Mouse (Mus musculus) liver, adult 2 months (tissue): ENCODE measurements around the gene Olfr775. TPM values are rescaled to one million over a fixed set of nuclear protein-coding genes. Genes with fewer than 3 reads are reported as not detected.

Experiments used
- DNase-seq: peaks from one replicate; pipeline ENCODE4 v3.0.0-alpha.2; 2011; ENCODE audit warnings: low read depth, low spot score; ENCODE audit errors: extremely low read depth
- H3K27ac ChIP-seq: fragments of 200-500 bp; replicated peaks from 2 replicates; pipeline ENCODE4 v1.5.1; 2012; ENCODE audit warnings: low read depth, mild to moderate bottlenecking, control low read depth, inconsistent platforms, low read length; ENCODE audit not compliant: insufficient read depth
- H3K27me3 ChIP-seq: fragments of 200-500 bp; 2 replicates; pipeline ENCODE4 v1.6.1; 2012; ENCODE audit warnings: mild to moderate bottlenecking, moderate library complexity, low read length, inconsistent platforms; ENCODE audit not compliant: control insufficient read depth, insufficient read depth
- H3K36me3 ChIP-seq: fragments of 200-500 bp; 2 replicates; pipeline ENCODE4 v1.6.1; 2012; ENCODE audit warnings: low read length, inconsistent platforms; ENCODE audit not compliant: control insufficient read depth, insufficient read depth
- H3K4me1 ChIP-seq: fragments of 200-500 bp; 2 replicates; pipeline ENCODE4 v1.6.1; 2011; ENCODE audit warnings: low read length; ENCODE audit not compliant: control insufficient read depth, insufficient read depth
- H3K4me3 ChIP-seq: fragments of 200-500 bp; 2 replicates; pipeline ENCODE4 v1.5.1; 2011; ENCODE audit warnings: low read depth, mild to moderate bottlenecking, control low read depth, low read length, moderate library complexity; ENCODE audit not compliant: insufficient read depth
- H3K79me2 ChIP-seq: fragments of 200-500 bp; 2 replicates; pipeline ENCODE4 v1.6.1; 2012; ENCODE audit warnings: inconsistent platforms, mild to moderate bottlenecking, low read length, moderate library complexity; ENCODE audit not compliant: control insufficient read depth, insufficient read depth
- H3K9ac ChIP-seq: fragments of 200-500 bp; 2 replicates; pipeline ENCODE4 v1.6.1; 2012; ENCODE audit warnings: low read depth, mild to moderate bottlenecking, control low read depth, inconsistent platforms, low read length
- CTCF ChIP-seq: fragments of 200-500 bp; IDR thresholded peaks from 2 replicates; pipeline ENCODE4 v1.5.1; 2011; ENCODE audit warnings: low read depth, low read length, control low read depth
- POLR2A ChIP-seq: fragments of 200-500 bp; IDR thresholded peaks from 2 replicates; pipeline ENCODE4 v1.6.1; 2011; ENCODE audit warnings: low read length, control low read depth; ENCODE audit not compliant: insufficient read depth; ENCODE audit errors: extremely low read depth
- WGBS: fragments of 180-500 bp; shearing (Covaris S2); methylation state at CpG from one replicate; pipeline ENCODE4 v1.1.7; 2018; 5-methylcytosine and 5-hydroxymethylcytosine counted together
- polyA plus RNA-seq: library from polyadenylated mRNA; depleted of rRNA; stranded (reverse); fragments of >200 nt; gene quantifications from 2 replicates; pipeline ENCODE4 v1.2.3, GENCODE M21; 2012; rRNA removed
- total RNA-seq: library from RNA; depleted of rRNA; stranded (reverse); fragments of >200 nt; gene quantifications from 2 replicates; pipeline ENCODE4 v1.2.3, GENCODE M21; 2014; rRNA removed

The Olfr775 gene
- total RNA-seq (not detected in 2 replicates), polyA plus RNA-seq (not detected in 2 replicates)

- Histone ChIP-seq H3K4me1 (no peaks in the 10 kb centered on the region), H3K36me3 (no peaks in the 10 kb centered on the region), H3K27ac (no peak within 1 kb of the TSS), H3K79me2 (no peaks in the 10 kb centered on the region), H3K4me3 (no peak within 1 kb of the TSS), H3K27me3 (no peaks in the 10 kb centered on the region), H3K9ac (no peak within 1 kb of the TSS)
- 68% methylated on average over 3 of the region's 3 CpGs for WGBS
- TF ChIP-seq POLR2A (no peak), CTCF (no peak)
- DNase-seq = no peak
Observed at GRCm38 (mm10) chr10:129248112-129248511, at the start of gene Olfr775. Gene Olfr775 (plus strand): TSS chr10:129248412.

- 59% methylated on average over 1 of the region's 1 CpGs for WGBS
- Histone ChIP-seq H3K27me3 (no peaks in the 10 kb centered on the region), H3K9ac (no peak overlapping the region), H3K36me3 (no peaks in the 10 kb centered on the region), H3K79me2 (no peaks in the 10 kb centered on the region), H3K4me3 (no peak overlapping the region), H3K27ac (no peak overlapping the region), H3K4me1 (no peaks in the 10 kb centered on the region)
- TF ChIP-seq CTCF (no peak), POLR2A (no peak)
- no peak for DNase-seq
Observed at GRCm38 (mm10) chr10:129230737-129231136, 17.5 kb upstream of the Olfr775 start.

GRCm38 (mm10) chr10:129235904-129236303, 12.3 kb upstream of the Olfr775 start, which contains the start of gene Olfr774:
Gene Olfr774 (plus strand): TSS chr10:129236204.
- Histone ChIP-seq H3K79me2 (no peaks in the 10 kb centered on the region), H3K4me3 (no peak within 1 kb of the TSS), H3K27me3 (no peaks in the 10 kb centered on the region), H3K9ac (no peak within 1 kb of the TSS), H3K4me1 (no peaks in the 10 kb centered on the region), H3K36me3 (no peaks in the 10 kb centered on the region), H3K27ac (no peak within 1 kb of the TSS)
- TF ChIP-seq POLR2A (no peak), CTCF (no peak)
- DNase-seq = no peak
- 54% methylated on average over 2 of the region's 2 CpGs for WGBS

- Histone ChIP-seq H3K4me1 (no peaks in the 10 kb centered on the region), H3K9ac (no peak within 1 kb of the TSS), H3K4me3 (no peak within 1 kb of the TSS), H3K79me2 (no peaks in the 10 kb centered on the region), H3K27ac (no peak within 1 kb of the TSS), H3K27me3 (no peaks in the 10 kb centered on the region), H3K36me3 (no peaks in the 10 kb centered on the region)
- TF ChIP-seq CTCF = no peak
- TF ChIP-seq POLR2A = no peak
- DNase-seq = no peak
Observed at GRCm38 (mm10) chr10:129258827-129259226, 10.6 kb downstream of the Olfr775 start, which contains the start of gene Olfr776. Gene Olfr776 (plus strand): TSS chr10:129259127.

- TF ChIP-seq CTCF = no peak
- no peak for TF ChIP-seq POLR2A
- Histone ChIP-seq H3K27ac (no peak within 1 kb of the TSS), H3K79me2 (no peaks in the 10 kb centered on the region), H3K4me1 (no peaks in the 10 kb centered on the region), H3K27me3 (no peaks in the 10 kb centered on the region), H3K9ac (no peak within 1 kb of the TSS), H3K36me3 (no peaks in the 10 kb centered on the region), H3K4me3 (no peak within 1 kb of the TSS)
- WGBS = 85% methylated on average over 2 of the region's 2 CpGs
- no peak for DNase-seq
Observed at GRCm38 (mm10) chr10:129271081-129271535, 22.9 kb downstream of the Olfr775 start, which contains the start of gene Olfr777. Gene Olfr777 (minus strand): TSS chr10:129271485.

Other genes starting within 250 kb of the Olfr775 start
- gene Olfr763, start 237.6 kb upstream of the Olfr775 start, total RNA-seq = not detected in 2 replicates
- not detected in 2 replicates for gene Olfr763, start 237.6 kb upstream of the Olfr775 start, polyA plus RNA-seq
- gene Olfr764-ps1, start 208.5 kb upstream of the Olfr775 start, total RNA-seq = not detected in 2 replicates
- gene Olfr764-ps1, start 208.5 kb upstream of the Olfr775 start, polyA plus RNA-seq = not detected in 2 replicates
- gene Olfr765, start 198.4 kb upstream of the Olfr775 start, total RNA-seq = not detected in 2 replicates
- gene Olfr765, start 198.4 kb upstream of the Olfr775 start, polyA plus RNA-seq = not detected in 2 replicates
- not detected in 2 replicates for gene Olfr766-ps1, start 179.4 kb upstream of the Olfr775 start, total RNA-seq
- gene Olfr766-ps1, start 179.4 kb upstream of the Olfr775 start, polyA plus RNA-seq = not detected in 2 replicates
- not detected in 2 replicates for gene Olfr767, start 165.5 kb upstream of the Olfr775 start, total RNA-seq
- gene Olfr767, start 165.5 kb upstream of the Olfr775 start, polyA plus RNA-seq = not detected in 2 replicates
- not detected in 2 replicates for gene Olfr768, start 149.0 kb upstream of the Olfr775 start, total RNA-seq
- not detected in 2 replicates for gene Olfr768, start 149.0 kb upstream of the Olfr775 start, polyA plus RNA-seq
- not detected in 2 replicates for gene Olfr769, start 130.6 kb upstream of the Olfr775 start, total RNA-seq
- not detected in 2 replicates for gene Olfr769, start 130.6 kb upstream of the Olfr775 start, polyA plus RNA-seq
- gene Olfr770, start 109.4 kb upstream of the Olfr775 start, total RNA-seq = not detected in 2 replicates
- gene Olfr770, start 109.4 kb upstream of the Olfr775 start, polyA plus RNA-seq = not detected in 2 replicates
- not detected in 2 replicates for gene Olfr771, start 83.7 kb upstream of the Olfr775 start, total RNA-seq
- gene Olfr771, start 83.7 kb upstream of the Olfr775 start, polyA plus RNA-seq = not detected in 2 replicates
- not detected in 2 replicates for gene Olfr772, start 70.5 kb upstream of the Olfr775 start, total RNA-seq
- gene Olfr772, start 70.5 kb upstream of the Olfr775 start, polyA plus RNA-seq = not detected in 2 replicates
- gene Olfr773, start 61.0 kb upstream of the Olfr775 start, total RNA-seq = not detected in 2 replicates
- gene Olfr773, start 61.0 kb upstream of the Olfr775 start, polyA plus RNA-seq = not detected in 2 replicates
- not detected in 2 replicates for gene Olfr774, start 12.2 kb upstream of the Olfr775 start, total RNA-seq
- gene Olfr774, start 12.2 kb upstream of the Olfr775 start, polyA plus RNA-seq = not detected in 2 replicates
- not detected in 2 replicates for gene Olfr776, start 10.7 kb downstream of the Olfr775 start, total RNA-seq
- gene Olfr776, start 10.7 kb downstream of the Olfr775 start, polyA plus RNA-seq = not detected in 2 replicates
- not detected in 2 replicates for gene Olfr777, start 23.1 kb downstream of the Olfr775 start, total RNA-seq
- not detected in 2 replicates for gene Olfr777, start 23.1 kb downstream of the Olfr775 start, polyA plus RNA-seq
- not detected in 2 replicates for gene Olfr780, start 69.7 kb downstream of the Olfr775 start, total RNA-seq
- not detected in 2 replicates for gene Olfr780, start 69.7 kb downstream of the Olfr775 start, polyA plus RNA-seq
- not detected in 2 replicates for gene Olfr781, start 80.4 kb downstream of the Olfr775 start, total RNA-seq
- gene Olfr781, start 80.4 kb downstream of the Olfr775 start, polyA plus RNA-seq = not detected in 2 replicates
- gene Olfr782, start 100.4 kb downstream of the Olfr775 start, total RNA-seq = not detected in 2 replicates
- gene Olfr782, start 100.4 kb downstream of the Olfr775 start, polyA plus RNA-seq = not detected in 2 replicates
- 0.09 and 0.13 TPM in 2 replicates for gene Olfr784, start 135.7 kb downstream of the Olfr775 start, total RNA-seq
- gene Olfr784, start 135.7 kb downstream of the Olfr775 start, polyA plus RNA-seq = not detected in 2 replicates
- not detected in 2 replicates for gene Olfr785, start 157.0 kb downstream of the Olfr775 start, total RNA-seq
- not detected in 2 replicates for gene Olfr785, start 157.0 kb downstream of the Olfr775 start, polyA plus RNA-seq
- not detected in 2 replicates for gene Olfr786, start 178.9 kb downstream of the Olfr775 start, total RNA-seq
- gene Olfr786, start 178.9 kb downstream of the Olfr775 start, polyA plus RNA-seq = not detected in 2 replicates
- not detected in 2 replicates for gene Olfr787, start 213.4 kb downstream of the Olfr775 start, total RNA-seq
- gene Olfr787, start 213.4 kb downstream of the Olfr775 start, polyA plus RNA-seq = not detected in 2 replicates
- gene Olfr788, start 222.6 kb downstream of the Olfr775 start, total RNA-seq = not detected in 2 replicates
- not detected in 2 replicates for gene Olfr788, start 222.6 kb downstream of the Olfr775 start, polyA plus RNA-seq
- not detected in 2 replicates for gene Olfr789, start 236.3 kb downstream of the Olfr775 start, total RNA-seq
- not detected in 2 replicates for gene Olfr789, start 236.3 kb downstream of the Olfr775 start, polyA plus RNA-seq